Mouse (Mus musculus) inflammation-experienced regulatory T-cells, adult 6 months (primary cell): ENCODE measurements around the gene Pheta1. TPM values are rescaled to one million over a fixed set of nuclear protein-coding genes. Genes with fewer than 3 reads are reported as not detected.
A peak's percentile ranks its signal among the peaks of the same experiment; 100 is the strongest.
"Not testable (repeated sequence)": the region's sequence is repeated elsewhere in the genome, so short reads cannot be mapped to it uniquely, and the experiment has no call there.

Experiments
- ATAC-seq: one replicate; pipeline ENCODE4 v1.8.0; 2017
- polyA plus RNA-seq, 3 experiments: library from polyadenylated mRNA; unstranded; fragments of 100-300 nt; shearing (Covaris generic); gene quantifications; one replicate each; pipeline ENCODE4 v1.2.1; 2017

Pheta1 gene
- polyA plus RNA-seq, 3 experiments from 2014 or later: 0.25 to 1.5 (median 1.0) TPM

DNA sequence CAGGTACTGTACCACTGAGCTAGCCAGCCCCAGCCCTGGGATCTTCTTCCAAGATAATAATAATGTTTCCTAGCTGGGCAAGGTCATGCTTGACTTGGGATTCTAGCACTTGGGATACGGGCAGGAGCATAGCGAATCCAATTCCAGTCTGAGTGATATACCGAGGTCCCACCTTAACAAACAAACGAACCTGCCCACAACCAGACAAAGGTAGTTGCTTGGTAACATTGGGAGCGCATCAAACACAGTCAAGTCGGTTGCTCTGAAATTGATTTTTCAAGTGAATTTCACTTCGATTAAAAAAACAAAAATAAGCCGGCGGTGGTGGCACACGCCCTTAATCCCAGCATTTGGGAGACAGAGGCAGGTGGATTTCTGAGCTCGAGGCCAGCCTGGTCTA lies 2.5 kb upstream of the Pheta1 start:
- ATAC-seq: no peak

DNA sequence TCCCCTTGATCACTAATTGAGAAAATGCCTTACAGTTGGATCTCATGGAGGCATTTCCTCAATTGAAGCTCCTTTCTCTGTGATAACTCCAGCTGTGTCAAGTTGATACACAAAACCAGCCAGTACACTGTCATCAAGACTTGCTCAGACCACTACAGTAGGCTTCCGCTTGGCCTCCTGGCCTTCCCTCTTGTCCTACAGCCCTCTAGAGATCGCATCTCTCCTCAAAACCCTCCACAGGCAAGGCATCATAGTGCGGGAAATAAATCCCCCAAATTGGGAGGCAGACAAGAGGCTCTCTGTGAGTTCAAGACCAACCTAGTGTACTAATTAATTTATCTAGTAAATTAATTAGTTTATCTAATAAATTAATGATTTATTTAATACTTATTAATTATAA lies 1.5 kb upstream of the Pheta1 start:
- ATAC-seq: not testable (repeated sequence)

DNA sequence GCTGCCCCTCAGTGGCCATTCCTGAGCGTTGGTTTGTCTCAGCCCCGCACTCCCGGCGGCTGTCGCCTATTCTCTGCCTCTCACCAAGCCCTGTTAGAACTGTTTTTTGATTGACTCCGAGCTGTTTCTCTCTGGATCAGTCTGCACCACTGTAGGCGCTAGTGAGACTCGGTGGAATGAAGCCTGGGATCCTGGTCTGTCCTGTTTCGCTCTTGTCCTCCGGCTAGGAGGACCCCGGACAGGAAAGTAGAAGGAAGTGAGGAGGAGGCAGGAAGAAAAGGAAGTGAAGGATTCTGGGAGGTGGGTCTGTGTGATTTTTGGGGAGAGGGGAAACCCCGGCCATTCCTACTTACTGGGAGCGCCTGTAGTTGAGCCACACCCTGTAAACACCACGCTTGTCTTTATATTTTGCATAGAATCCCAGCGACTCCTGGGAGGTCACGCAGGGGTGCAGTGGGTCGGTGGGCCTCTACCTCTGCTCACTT lies 707 bp upstream of the Pheta1 start:
- peak; percentile 34 for ATAC-seq

DNA sequence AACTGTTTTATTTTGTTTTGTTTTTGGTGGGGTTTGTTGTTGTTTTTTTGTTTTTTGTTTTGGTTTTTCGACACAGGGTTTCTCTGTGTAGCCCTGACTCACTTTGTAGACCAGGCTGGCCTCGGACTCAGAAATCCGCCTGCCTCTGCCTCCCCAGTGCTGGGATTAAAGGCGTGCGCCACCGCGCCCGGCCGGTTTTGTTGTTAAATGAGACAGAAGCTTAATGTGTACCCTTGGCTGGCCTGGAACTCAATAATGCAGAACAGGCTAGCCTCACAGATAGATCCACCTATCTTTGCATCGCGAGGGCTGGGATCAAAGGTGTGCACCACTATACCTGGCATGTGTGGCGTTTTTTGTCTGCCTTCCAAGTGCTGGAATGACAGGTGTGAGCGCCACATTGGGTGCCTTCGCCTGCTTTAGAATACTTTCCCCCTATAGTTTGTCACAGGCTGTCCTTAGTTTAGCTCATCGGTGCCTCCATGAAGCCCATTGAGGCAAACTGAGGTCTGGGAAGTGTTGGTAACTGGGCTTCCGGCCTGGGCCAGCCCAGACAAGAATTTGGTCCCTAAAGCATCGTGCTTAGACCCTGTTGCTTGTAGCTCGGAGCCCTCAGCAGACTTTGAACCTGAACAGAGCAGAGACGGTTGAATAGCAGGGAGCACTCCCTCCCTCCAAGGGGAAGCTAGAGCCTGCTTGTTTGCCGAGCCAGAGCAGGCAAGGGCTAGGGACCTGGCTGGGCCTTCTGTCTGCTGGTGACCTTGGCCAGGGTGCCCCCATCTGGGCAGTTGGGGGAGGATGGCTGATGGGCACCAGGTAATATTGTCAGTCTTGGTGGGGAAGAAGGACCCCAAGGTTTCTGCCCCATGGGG lies 930 bp downstream of the Pheta1 start:
- ATAC-seq: no peak

DNA sequence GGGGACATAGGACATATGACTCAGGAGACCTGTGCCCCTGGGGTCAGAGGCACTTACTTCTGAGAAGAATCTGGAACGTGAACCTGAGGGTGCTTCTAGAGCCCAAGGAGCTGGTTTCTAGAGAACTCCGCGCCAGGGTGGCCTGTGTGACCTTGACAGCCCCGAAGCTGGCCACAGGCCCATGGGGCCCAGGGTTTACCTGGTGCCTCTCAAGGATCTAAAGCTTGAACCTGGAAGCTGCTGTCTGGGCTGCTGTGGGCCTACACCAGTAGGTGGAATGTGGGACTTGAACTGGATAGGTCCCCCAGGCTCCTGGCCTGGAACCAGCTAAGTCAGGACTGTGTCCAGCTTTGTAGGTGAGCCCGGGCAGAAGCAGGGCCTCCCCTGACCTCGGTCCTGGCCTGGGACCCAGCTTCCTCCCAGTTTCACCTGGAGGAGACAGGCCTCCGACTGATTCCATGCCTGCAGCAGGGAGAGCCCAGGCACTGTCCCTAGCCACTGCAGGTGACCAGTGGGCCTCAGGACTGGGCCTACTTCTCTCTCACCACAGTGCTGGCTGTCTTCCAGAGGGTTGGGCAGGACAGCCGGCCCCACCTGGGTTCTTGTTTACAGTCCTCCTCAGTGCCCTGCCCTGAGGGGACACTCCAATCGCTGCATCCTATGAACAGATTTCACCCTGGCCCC lies 4.7 kb downstream of the Pheta1 start:
- no peak for ATAC-seq

DNA sequence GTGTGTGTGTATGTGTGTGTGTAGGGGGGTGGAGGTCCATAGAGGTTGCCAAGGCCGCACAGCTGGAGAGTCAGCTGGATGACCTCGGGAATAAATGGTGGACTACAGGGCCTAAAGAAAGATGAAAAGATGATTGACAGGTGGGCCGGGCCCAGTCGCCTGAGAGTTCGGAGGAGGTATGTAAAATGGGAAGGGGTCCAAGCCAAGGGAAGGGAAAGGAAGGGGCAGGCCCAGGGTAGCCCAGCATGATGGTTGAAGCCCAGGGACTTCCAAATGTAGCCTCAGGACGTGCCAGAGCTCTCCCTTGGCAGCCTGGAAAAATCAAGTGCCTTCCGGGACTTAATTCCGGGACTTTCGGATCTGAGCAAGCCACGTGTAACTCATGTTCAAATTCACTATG lies 6.0 kb downstream of the Pheta1 start:
- no peak for ATAC-seq

DNA sequence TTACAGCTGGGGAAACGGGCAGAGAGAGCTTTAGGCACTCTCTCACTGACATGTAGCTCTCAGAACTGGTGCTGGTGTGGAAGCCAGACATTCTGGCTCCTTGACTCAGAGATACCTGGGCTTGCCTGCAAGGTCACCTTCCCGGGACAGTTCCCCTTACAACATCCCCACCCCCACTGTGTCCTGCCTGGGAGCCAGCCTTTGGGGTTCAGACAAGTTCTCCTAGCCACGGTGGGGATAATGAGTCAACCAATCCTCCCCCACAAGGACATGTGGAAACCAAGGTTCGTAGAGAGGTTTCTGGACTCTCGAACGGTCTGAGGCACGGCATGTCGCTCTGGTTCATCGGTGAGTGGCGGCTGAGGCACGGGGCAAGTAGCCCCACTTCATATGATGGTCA lies 8.0 kb downstream of the Pheta1 start:
- ATAC-seq: no peak

DNA sequence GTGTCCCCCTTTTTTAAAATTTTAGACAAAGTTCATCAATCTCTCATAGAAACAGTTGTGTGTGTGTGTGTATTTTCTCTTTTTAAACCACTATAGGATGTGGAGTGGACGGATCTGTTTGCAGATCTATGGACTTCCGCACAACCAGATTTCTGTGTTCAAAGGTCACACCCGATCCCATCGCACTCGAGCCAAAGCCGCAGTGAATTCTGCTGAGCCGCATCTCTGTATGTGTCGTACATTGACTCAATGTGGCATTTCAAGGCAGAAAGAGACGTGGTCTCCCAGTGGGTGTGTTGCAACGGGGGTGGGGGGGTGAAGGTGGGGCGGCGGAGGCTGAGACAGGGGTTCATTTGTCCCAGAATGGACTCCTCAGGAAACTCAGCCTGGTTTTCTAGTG lies 9.6 kb downstream of the Pheta1 start:
- ATAC-seq: no peak

DNA sequence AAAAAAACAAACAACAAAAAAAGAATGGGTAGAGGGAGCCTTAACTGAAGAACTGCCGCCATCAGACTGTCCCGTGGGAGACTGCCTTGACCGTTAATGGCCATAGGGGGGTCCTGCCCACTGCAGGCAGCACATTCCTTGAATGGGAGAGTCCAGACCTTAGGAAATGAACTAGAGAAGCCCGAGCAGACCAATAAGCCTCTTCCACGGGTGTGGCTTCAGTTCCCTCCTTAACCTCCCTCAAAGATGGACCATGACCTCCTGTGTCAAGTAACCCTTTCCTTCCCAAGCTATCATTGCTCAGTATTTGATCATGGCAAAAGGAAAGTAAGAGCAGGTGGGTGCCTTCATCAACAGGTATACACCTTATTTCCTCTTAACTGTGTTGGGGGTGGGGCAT lies 13.2 kb downstream of the Pheta1 start:
- no peak for ATAC-seq

DNA sequence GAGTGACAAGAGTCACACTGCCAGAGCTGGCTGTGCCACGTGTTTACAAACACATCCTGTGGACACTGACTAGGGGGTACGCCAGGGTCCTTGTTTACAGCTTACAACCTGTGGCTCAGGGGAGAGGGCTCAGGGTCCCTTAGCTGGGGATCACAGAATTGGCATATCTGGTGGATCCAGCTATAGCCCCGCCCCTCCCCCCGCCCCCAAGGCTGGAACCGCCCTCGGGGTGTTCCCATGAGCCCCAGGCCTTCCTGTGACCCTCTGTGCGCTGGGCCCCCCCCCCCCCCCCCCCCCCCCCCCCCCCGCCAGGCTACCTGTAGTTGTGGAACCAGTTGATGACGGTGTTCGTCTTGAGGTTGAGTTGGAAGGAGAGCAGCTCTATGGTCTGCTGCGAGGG lies 15.5 kb downstream of the Pheta1 start:
- ATAC-seq: no peak

DNA sequence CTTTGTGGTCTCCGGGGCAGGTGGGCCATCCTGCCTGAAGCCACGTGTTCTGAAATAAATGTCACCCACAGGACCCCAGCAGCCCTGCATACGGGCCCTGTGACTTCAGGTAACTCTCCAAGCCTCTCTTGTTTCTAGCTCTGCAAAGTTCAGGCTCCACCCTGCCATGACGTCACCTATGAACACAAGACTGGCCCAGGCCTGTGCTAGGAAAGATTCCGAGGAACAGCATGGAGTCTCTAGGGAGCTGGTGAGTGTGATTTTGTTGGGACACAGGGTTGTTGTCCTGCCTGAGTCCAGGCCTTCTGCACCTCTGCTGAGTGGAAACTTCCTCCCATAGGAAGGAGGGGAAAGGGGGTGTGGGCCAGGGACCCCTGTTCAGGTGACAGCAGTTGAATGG lies 19.2 kb downstream of the Pheta1 start:
- ATAC-seq: no peak

DNA sequence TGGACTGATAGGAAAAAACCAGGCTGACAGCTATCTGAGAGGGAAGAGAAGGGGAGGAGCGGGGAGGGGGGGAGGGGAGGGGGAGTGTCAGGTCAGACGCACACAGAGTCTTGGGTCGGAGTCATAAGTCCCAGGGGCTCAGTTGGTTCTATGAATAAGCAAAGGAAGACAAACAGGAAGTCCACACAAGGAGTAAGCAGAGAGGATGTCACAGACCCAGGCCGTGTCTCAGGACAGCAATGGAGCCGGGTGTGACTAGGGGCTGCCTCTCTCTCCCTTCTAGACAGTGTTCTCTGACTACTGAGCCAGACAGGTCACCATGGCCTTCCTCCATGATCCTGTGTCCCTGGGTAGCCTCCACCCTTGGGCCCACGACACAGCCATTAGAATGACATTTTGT lies 22.0 kb downstream of the Pheta1 start:
- no peak for ATAC-seq

DNA sequence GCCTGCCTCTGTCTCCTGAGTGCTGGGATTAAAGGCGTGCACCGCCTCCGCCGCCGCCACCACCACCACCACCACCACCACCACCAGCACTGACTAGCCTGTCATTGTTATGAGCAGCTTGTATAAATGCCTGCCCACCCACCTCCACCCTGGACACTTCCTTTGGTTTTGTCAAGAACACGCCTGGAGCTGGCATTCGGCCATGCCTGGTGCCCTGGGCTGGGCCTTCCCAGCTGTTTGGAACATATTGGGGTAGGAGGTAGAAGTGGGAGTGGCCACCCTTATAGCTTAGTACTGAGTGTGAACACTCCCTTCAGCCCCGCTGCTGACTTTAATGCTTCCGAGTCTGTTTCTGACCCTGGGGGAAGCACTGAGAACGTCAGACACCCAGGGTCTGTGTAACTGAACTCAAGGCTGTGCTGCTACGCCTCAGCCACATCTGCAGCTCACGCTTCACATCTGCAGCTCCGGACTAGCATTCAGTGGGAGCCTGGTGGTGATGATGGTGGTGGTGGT lies 22.8 kb downstream of the Pheta1 start:
- ATAC-seq: no peak

DNA sequence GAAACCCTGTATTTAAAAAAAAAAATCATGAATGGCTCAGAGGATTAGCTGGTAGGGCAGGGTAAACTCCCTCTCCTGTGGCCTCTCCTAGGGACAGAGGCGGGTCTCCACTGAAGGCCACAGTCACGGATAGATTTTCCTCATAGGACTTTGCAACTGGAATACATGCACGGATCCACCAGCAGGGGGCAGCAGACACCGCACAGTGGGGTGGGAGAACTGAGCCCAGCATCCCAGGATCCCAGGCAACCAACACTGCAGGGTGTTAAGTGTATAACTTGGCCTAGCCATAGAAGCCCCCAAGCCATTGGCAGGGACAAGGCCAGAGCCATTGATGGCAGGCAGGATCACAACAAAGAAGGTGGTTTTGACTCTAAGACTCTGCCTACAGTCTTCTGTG lies 23.4 kb downstream of the Pheta1 start:
- ATAC-seq: no peak

DNA sequence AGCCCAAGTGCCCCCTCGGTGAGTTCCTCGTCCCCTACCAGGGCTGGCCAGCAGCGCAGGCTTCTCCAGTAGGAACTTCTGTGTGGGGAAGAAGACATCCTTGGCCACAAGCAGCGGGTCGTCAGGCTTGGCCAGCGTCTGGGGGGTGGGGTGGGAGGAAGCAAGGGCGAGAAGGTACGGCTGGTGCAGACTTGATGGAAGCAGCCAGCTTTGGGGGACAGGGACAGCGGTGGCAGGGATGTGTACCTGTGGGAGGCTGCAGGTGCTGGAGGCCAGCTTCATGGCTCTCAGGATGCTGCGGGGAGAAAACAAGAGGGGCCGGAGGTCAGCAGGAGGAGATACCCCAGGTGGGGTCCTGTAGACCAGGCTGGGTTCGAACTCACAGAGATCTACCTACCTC lies 26.3 kb downstream of the Pheta1 start:
- ATAC-seq: no peak

DNA sequence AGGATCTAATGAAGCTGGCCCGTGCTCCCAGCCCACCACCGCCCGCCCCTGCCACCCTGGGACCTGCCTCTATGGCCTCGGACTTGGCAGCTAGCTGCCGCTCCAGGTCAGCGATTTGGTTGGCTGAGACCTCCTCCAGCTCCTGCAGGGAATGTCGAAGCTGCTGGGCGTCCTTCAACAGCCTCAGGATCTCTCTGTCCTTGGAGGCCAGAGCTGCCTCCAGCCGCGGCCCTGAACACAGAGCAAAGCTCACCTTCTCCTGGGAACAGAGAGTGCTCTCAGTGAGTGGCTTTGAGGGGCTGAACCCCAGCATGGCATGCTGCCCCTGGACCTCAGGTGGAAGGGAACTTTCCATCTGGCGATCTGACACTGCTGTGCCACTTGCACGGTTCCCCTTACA lies 28.1 kb downstream of the Pheta1 start:
- no peak for ATAC-seq

DNA sequence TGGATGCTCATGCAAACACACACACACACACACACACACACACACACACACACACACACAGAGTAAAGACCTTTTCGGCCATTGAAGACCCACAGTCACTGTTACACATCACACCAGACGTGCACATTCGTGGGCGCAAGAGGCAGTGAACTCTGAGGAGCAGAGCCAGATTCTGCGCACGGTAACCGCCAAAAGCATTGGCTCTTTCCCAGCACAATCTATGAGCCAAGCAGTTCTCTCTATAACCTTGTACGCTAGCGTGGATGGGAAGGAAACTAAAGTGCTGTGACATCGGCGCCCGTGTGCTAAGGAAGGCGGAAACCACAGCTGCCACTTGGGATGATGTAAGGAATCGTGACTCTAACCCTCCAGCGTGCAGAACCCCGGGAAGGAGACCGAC lies 29.9 kb downstream of the Pheta1 start:
- ATAC-seq: no peak

DNA sequence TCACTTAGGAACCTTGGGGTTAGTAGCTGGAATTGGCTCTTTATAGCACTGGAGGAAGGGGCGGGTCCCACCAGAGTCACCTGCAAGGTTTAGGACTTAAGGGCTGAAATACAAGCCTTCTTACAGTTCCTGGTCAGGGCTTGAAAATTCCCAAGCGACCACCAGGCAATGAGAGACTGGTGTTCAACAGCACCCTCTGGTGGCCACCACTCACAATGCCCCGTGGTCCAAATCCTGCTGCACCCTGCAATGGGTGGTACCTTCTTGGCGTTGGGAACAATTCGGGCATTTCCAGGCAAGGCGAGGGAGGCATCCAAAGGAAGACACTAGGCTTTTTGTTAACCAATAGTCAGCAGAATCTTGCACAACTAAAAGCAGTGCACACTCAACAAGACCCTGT lies 30.4 kb downstream of the Pheta1 start:
- ATAC-seq: no peak

DNA sequence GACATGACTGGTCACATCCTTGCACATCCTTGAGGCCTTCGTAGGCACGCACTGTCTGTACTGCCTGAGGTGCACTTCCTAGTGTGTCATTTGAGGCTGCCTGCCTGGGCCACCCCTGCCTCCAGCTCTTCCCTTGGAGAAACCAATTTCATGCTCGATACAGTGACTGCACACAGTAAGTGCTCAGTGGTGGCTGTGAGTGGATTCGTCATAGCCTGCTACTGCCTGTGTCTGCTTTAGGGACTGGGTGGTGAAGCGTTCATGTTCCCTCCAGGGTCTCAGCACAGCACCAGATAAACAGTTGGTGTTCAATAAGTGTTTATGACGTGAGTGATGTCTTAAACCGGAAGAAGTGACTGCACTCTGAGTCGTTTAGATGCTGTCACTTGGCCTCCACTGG lies 34.6 kb downstream of the Pheta1 start:
- no peak for ATAC-seq

DNA sequence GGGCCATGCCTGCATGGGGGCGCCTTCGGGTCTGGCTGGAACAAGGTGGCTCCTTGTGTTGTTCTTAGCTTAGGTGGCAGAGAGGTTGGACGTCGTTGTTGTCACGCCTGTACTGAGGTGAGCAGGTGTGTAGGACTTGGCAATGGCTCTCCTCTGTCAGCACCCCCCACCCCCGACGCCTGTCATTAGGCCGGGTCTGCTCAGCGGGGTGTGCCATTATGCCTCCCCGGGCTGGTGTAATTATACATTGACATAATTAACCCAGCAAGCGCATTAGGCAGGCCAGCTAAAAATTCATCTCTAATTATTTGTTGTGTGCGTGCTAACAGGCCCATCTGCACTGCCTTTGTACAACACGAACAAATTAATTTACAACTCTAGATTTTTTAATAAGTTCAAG lies 40.6 kb downstream of the Pheta1 start:
- no peak for ATAC-seq

DNA sequence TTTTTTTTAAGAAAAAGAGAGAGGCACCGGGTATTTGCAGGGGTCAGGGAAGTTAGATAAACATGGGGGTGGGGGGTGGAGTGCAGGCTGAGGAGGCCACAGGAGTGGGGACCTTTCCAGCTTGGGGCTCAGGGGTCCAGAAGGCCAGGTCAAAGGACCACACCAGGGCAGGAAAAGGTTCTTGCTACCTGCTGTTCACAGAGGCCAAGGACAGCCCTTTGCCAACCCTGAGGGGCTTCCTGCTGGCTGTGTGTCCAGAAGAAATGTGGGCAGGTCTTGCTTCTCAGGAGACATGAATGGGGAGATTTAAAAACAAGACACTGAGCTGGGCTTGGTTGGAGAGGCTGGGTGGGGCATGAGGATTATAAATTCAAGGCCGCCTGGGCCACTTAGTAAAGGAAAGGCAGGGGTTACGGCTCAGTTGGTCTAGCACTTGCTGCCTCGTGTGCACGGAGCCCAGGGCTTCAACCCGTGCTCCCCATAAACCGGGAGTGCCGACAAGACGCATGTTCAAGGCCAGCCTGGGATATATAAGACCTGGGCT lies 41.1 kb downstream of the Pheta1 start:
- no peak for ATAC-seq

DNA sequence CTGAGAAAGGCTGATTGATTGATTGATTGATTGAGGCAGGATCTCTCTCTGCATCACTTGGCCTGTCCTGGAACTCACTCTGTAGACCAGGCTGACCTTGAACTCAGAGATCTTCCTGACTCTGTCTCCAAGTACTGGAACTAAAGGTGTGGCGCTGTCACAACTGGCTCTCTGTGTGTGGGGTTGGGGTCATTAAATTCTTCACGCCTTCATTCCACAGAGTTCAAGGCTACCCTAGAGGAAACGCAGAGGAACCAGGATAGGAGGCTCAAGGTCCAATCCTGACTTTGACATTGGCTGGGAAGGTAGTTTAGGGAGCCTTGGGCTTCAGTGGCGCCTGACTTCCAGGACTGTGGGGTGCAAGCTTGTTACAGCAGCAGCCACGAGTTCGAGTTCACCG lies 42.1 kb downstream of the Pheta1 start:
- no peak for ATAC-seq

DNA sequence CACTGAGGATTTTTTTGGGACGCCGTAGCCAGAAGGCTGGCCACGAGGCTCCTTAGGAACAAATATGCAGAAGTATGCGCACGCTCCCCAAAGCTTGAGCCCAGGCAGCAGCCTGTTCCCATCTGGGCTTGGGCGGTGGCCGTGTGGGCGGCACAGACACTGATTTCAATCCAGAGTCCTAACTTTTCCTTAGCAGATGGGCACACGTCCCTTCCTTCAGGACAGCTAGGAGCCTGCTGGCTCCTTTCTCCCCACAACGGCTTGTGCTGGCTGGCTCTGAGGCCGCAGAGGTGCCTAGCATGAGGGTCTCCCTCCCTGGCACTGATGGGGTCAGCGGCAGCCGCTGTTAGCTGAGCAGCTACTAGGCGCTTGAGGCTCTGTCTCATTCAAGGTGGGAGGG lies 43.5 kb downstream of the Pheta1 start:
- ATAC-seq: no peak

DNA sequence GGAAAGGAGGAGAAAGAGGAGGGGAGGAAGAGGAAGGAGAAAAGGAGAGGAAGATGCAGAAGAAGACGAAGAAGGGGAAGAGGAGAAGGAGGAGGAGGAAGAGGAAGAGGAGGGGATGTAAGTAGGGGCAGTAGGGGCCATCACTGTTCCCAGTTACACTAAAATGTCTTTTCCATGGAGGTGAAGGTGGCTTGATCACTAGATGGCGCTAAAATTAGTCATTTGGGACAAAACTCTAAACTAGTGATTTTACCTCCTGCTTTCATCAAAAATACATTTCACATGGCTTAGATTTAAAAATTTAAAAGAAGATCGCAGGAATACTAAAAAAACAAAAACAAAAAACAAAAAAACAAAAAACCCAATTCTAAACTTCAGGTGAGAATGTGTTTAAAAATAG lies 44.8 kb downstream of the Pheta1 start:
- no peak for ATAC-seq
